Mouse (Mus musculus) neural tube, embryonic 14.5 days (tissue): ENCODE results near the gene Pex16. TPM values are rescaled to one million over a fixed set of nuclear protein-coding genes. Genes with fewer than 3 reads are reported as not detected.

Source experiments
- ATAC-seq: fragments of 200-750 bp; cut with Nextera tagmentation; 2 replicates; pipeline ENCODE4 v1.8.0; 2017; ENCODE audit warnings: low read depth, mild to moderate bottlenecking, moderate TSS enrichment, moderate library complexity
- H3K27ac ChIP-seq: fragments of 300-500 bp; sonication (generic); 2 replicates; pipeline ENCODE4 v1.5.1; 2014; ENCODE audit warnings: low read depth, mild to moderate bottlenecking, control low read depth, low read length, moderate library complexity, mixed read lengths
- H3K27me3 ChIP-seq: fragments of 300-500 bp; sonication (generic); 2 replicates; pipeline ENCODE4 v1.6.1; 2014; ENCODE audit warnings: low read length; ENCODE audit not compliant: control insufficient read depth, insufficient read depth
- H3K36me3 ChIP-seq: fragments of 300-500 bp; sonication (generic); 2 replicates; pipeline ENCODE4 v1.6.1; 2014; ENCODE audit warnings: low read length, mixed read lengths; ENCODE audit not compliant: control insufficient read depth, insufficient read depth
- H3K4me1 ChIP-seq: fragments of 300-500 bp; sonication (generic); 2 replicates; pipeline ENCODE4 v1.6.1; 2014; ENCODE audit warnings: low read length; ENCODE audit not compliant: control insufficient read depth, insufficient read depth
- H3K4me2 ChIP-seq: fragments of 300-500 bp; sonication (generic); 2 replicates; pipeline ENCODE4 v1.6.1; 2014; ENCODE audit warnings: mild to moderate bottlenecking, low read depth, low read length, control low read depth
- H3K4me3 ChIP-seq: fragments of 300-500 bp; sonication (generic); 2 replicates; pipeline ENCODE4 v1.5.1; 2014; ENCODE audit warnings: low read depth, low read length, control low read depth, mixed read lengths
- H3K9ac ChIP-seq: fragments of 300-500 bp; sonication (generic); replicated peaks from 2 replicates; pipeline ENCODE4 v1.6.1; 2014; ENCODE audit warnings: low read depth, mild to moderate bottlenecking, control low read depth, low read length, mixed read lengths
- H3K9me3 ChIP-seq: fragments of 300-500 bp; sonication (generic); 2 replicates; pipeline ENCODE4 v1.6.1; 2016; ENCODE audit warnings: low read length; ENCODE audit not compliant: control insufficient read depth
- whole genome bisulfite sequencing: fragments of 180-500 bp; shearing (Covaris S2); extraction: QIAGEN DNeasy Blood & Tissue Kit; methylation state at CpG from one replicate; pipeline ENCODE4 v1.1.7; 2014; 5-methylcytosine and 5-hydroxymethylcytosine counted together
- polyA plus RNA-seq: library from polyadenylated mRNA; unstranded; fragments of >200 nt; fragmentation: Nextera tagmentation; extraction: Ambion mirVana; gene quantifications from 2 replicates; pipeline ENCODE4 v1.2.1, GENCODE M21; 2014

Gene Pex16
- 32.4 and 37.0 TPM in 2 replicates for polyA plus RNA-seq

DNA sequence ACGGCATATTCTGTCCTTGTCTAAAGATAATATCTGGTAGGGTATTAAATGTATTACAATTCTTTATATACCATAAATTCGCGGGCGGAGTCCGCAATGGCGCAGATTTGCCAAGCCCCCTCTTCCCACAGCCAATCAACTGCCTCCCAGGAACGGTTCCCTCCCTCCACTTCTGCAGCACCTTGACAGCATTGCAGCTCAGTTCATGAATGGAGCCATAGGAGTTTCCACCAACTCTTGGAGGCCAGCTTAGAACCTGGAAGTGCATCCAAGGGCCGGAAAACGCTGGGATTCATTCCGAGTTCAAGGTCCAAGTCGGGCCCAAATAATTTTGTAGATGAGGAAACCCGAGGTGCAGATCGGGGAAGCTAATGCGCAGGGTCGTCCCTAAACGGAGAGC is at the start of gene Pex16, which contains the start of gene Large2:
Gene Pex16, plus strand, starts transcription at position 163 of the 400 bp plus-strand sequence.
Gene Large2, minus strand, starts transcription at position 356 of the 400 bp plus-strand sequence.
- WGBS: 3% methylated on average over 16 of the region's 16 CpGs
- Histone ChIP-seq H3K9me3 (no peaks in the 10 kb centered on the region), H3K4me3 (peak within 1 kb of the TSS; percentile 61), H3K36me3 (peaks cover 13% of the 10 kb centered on the region), H3K9ac (peak within 1 kb of the TSS; percentile 74), H3K4me1 (peaks cover 17% of the 10 kb centered on the region), H3K27ac (peak within 1 kb of the TSS; percentile 68), H3K27me3 (peaks cover 11% of the 10 kb centered on the region; the same call in 1 of the 2 replicates), H3K4me2 (peak within 1 kb of the TSS; percentile 84)
- peak; percentile 26; the same call in 1 of the 2 replicates for ATAC-seq

DNA sequence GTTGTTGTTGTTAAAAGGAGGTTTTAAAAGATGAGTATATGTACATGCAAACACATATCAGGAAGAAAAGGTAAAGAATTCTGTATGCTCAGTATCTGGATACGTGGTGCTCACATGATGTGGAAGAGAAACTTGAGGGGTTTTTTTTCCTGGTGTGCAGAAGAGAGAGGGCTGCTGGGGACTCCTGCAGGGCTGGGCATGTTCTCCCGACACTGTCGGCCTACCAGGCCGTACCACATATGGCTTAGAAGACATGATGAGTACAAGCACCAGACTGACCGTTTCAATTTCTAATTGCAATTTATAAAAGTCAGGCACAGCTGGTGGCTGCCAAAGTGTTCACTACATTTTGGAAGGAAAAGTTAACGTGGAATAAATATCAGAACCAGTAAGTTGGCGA is 48.8 kb upstream of the Pex16 start:
- Histone ChIP-seq H3K4me3 (no peak overlapping the region), H3K4me1 (no peaks in the 10 kb centered on the region), H3K27ac (no peak overlapping the region), H3K27me3 (no peaks in the 10 kb centered on the region), H3K9me3 (no peaks in the 10 kb centered on the region), H3K9ac (no peak overlapping the region), H3K4me2 (no peak overlapping the region), H3K36me3 (peaks cover 12% of the 10 kb centered on the region; the same call in 1 of the 2 replicates)
- 88% methylated on average over 7 of the region's 7 CpGs for WGBS
- ATAC-seq: no peak

DNA sequence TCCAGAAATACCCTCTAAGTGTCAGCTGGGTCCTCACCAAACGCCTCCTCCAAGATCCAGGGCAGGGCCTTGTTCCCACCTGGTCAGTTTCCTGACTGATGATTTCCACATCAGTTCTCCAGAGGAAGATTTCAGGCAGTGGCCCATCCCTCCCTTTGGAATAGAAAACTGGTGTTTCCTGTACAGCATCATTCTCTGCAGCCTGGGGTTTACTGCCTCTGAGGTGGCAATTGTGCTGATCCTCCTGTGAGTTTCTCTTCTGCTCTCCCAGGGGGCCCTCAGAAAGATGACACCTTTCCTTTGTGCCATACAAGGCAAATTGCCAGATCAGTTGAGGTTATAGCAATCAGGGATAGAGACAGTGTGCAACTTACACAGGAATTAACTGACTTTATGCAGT is 48.3 kb upstream of the Pex16 start:
- no peak overlapping the region for H3K9ac ChIP-seq
- no peaks in the 10 kb centered on the region for H3K4me1 ChIP-seq
- no peak overlapping the region for H3K4me3 ChIP-seq
- peaks cover 13% of the 10 kb centered on the region for H3K36me3 ChIP-seq
- H3K27me3 ChIP-seq: no peaks in the 10 kb centered on the region
- no peaks in the 10 kb centered on the region for H3K9me3 ChIP-seq
- H3K27ac ChIP-seq: no peak overlapping the region
- 47% methylated on average over 1 of the region's 1 CpGs for WGBS
- no peak overlapping the region for H3K4me2 ChIP-seq
- ATAC-seq: no peak

DNA sequence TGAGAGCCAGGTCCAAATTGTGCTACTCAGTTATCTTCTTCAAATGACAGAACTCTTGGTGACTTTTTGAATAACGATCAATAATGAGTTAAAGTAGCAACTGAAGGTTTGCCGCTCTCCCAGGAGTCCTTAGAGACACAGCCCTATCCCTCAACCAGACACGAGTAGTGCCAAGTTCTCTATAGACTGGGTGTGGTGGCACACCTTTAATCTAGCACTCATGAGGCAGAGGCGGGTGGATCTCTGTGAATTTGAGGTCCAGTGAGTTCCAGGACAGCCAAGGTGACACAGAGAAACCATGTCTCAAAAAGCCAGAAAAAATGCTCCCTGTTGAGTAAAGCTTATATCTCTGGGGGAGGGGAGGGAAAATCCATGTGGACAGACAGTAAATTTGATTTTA is 46.9 kb upstream of the Pex16 start:
- Histone ChIP-seq H3K27ac (no peak overlapping the region), H3K27me3 (no peaks in the 10 kb centered on the region), H3K36me3 (peaks cover 11% of the 10 kb centered on the region), H3K9ac (no peak overlapping the region), H3K9me3 (no peaks in the 10 kb centered on the region), H3K4me2 (no peak overlapping the region), H3K4me3 (no peak overlapping the region), H3K4me1 (no peaks in the 10 kb centered on the region)
- ATAC-seq: no peak
- WGBS: 94% methylated on average over 4 of the region's 4 CpGs

DNA sequence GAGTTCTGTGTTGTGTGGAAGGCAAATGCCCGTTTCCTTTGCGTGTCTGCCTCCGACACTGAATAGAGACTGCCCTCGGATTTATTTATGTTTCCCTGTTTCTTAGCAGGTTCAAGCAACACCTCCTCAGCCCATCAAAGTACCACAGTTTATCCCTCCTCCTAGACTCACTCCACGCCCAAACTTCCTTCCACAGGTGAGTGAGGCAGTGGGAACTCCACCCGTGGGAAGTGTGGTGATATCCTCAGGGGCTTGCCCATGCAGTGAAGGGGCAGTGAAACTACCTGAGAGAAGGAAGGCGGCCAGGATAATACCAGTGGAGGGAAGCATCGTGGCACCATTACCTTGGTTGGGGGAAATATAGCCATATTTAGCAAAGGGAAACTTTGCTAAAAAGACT is 46.3 kb upstream of the Pex16 start:
- ATAC-seq: no peak

DNA sequence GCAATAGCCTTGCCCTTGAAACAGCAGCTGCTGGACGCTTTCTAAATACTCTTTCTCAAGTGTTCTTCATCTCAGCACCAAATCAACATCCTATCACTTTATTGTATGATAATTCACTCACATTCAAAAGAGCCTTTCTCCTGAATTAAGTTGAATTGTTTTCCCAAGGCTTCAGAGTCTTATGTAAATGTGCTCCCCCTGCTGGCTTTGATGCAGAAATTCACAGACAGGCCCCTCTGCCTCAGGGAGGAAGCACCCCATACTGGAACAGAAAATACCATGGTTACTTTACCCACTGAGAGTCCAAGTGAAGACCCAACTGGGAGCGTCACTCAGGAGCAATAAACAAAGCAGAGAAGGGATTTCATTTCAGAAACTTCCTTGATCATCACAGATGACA is 43.6 kb upstream of the Pex16 start:
- Histone ChIP-seq H3K9me3 (no peaks in the 10 kb centered on the region), H3K36me3 (peaks cover 21% of the 10 kb centered on the region), H3K4me3 (no peak overlapping the region), H3K9ac (no peak overlapping the region), H3K27me3 (no peaks in the 10 kb centered on the region), H3K4me1 (no peaks in the 10 kb centered on the region), H3K27ac (no peak overlapping the region), H3K4me2 (no peak overlapping the region)
- WGBS: 42% methylated on average over 2 of the region's 2 CpGs
- ATAC-seq: no peak

More for the DNA sequence above, 46.3 kb upstream of the Pex16 start:
- WGBS: 96% methylated on average over 8 of the region's 8 CpGs
- H3K4me1 ChIP-seq: no peaks in the 10 kb centered on the region
- H3K36me3 ChIP-seq: peaks cover 14% of the 10 kb centered on the region
- no peak overlapping the region for H3K9ac ChIP-seq
- no peaks in the 10 kb centered on the region for H3K9me3 ChIP-seq
- no peak overlapping the region for H3K4me3 ChIP-seq
- H3K4me2 ChIP-seq: no peak overlapping the region
- H3K27ac ChIP-seq: no peak overlapping the region
- H3K27me3 ChIP-seq: no peaks in the 10 kb centered on the region

DNA sequence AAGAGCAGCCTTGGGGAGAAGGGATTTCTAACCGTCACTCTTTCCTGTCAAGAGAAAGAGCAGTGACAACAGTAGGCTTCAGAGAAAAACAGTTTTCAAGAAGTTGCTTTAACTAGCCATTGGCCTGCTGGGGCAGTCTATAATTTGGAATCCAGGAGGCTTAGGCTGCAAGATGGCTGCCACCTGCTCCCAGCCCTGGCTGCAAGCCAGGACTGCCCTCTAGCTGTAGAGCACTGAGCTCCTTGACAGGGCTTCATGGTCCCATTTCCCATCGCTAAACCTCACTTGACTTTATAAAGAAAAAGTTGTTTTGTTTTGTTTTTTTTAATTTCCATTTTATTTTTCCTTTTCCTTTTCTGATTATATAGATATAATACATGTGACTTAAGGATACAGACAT is 43.1 kb upstream of the Pex16 start:
- WGBS: 74% methylated on average over 2 of the region's 2 CpGs
- ATAC-seq: no peak
- Histone ChIP-seq H3K4me1 (no peaks in the 10 kb centered on the region), H3K4me3 (no peak overlapping the region), H3K9ac (no peak overlapping the region), H3K4me2 (no peak overlapping the region), H3K27ac (no peak overlapping the region), H3K36me3 (peaks cover 21% of the 10 kb centered on the region), H3K27me3 (no peaks in the 10 kb centered on the region), H3K9me3 (no peaks in the 10 kb centered on the region)

DNA sequence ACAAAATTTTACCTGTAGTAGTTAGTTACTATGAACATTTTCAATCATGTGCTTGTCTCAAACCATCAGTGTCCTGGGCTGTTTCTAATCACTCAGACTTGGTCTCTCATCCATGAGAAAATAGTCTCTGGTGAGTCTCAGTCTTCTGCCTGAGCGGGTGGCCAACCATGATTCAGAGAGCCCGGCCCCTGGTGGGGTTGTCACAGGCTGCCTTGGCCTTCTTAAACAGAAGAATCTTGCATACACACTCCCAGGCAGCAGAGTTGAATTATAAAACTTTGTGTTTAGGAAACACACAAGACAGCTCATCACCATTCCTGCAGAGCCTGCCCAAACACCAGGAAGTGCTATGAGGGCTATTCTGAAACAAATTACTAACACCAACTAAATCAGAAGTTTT is 42.6 kb upstream of the Pex16 start:
- peaks cover 21% of the 10 kb centered on the region for H3K36me3 ChIP-seq
- H3K9ac ChIP-seq: no peak overlapping the region
- no peaks in the 10 kb centered on the region for H3K4me1 ChIP-seq
- 88% methylated on average over 2 of the region's 2 CpGs for WGBS
- no peak overlapping the region for H3K4me3 ChIP-seq
- H3K4me2 ChIP-seq: no peak overlapping the region
- no peak overlapping the region for H3K27ac ChIP-seq
- H3K9me3 ChIP-seq: no peaks in the 10 kb centered on the region
- no peak for ATAC-seq
- H3K27me3 ChIP-seq: no peaks in the 10 kb centered on the region

DNA sequence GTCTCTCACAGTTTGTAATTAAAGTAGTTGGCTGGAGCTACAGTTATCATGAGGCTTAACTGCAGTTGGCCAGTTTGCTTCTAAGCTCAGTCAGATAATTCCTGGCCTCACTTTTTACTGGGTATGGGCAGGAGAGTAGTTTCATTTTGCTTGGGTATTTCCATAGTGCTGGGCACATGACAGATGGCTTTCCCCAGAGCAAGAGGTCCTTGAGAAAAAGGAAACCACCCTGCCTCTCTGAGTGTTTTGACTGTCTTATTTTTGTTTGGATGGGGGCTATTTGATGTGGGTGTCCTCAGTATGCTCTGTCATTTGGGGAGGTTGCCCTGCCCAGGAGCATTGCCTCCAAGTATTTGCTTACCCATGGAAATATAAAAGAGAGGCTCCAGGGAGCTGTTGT is 32.1 kb upstream of the Pex16 start:
- no peak overlapping the region for H3K9ac ChIP-seq
- H3K4me2 ChIP-seq: no peak overlapping the region
- no peak overlapping the region for H3K4me3 ChIP-seq
- H3K27ac ChIP-seq: no peak overlapping the region
- ATAC-seq: no peak
- no peaks in the 10 kb centered on the region for H3K9me3 ChIP-seq
- no peaks in the 10 kb centered on the region for H3K4me1 ChIP-seq
- H3K27me3 ChIP-seq: no peaks in the 10 kb centered on the region
- peaks cover 21% of the 10 kb centered on the region; the same call in 1 of the 2 replicates for H3K36me3 ChIP-seq
